Mouse (Mus musculus) spleen, postnatal 14 days (tissue): ENCODE measurements around the gene Csn1s2a.
"Not testable (repeated sequence)": the region's sequence is repeated elsewhere in the genome, so short reads cannot be mapped to it uniquely, and the experiment has no call there.

Experiments
- DNase-seq, 2 experiments: peaks; one replicate each; pipeline ENCODE4 v3.0.0; 2021 to 2022; ENCODE audit warnings: low spot score in 2 of 2

The Csn1s2a gene

GRCm38 (mm10) chr5:87774267-87774666 is at the start of gene Csn1s2a:
Csn1s2a (plus strand) TSS chr5:87774567.
- no peak for DNase-seq

GRCm38 (mm10) chr5:87734821-87735220 is 39.5 kb upstream of the Csn1s2a start:
- DNase-seq: no peak

- DNase-seq: no peak
Observed at GRCm38 (mm10) chr5:87753471-87753870, 20.9 kb upstream of the Csn1s2a start.

- no peak for DNase-seq
Observed at GRCm38 (mm10) chr5:87764546-87764945, 9.8 kb upstream of the Csn1s2a start.

GRCm38 (mm10) chr5:87772151-87772550 is 2.2 kb upstream of the Csn1s2a start:
- not testable (repeated sequence) for DNase-seq

GRCm38 (mm10) chr5:87782731-87783130 is 8.4 kb downstream of the Csn1s2a start:
- DNase-seq: no peak

GRCm38 (mm10) chr5:87807782-87808181 is 33.4 kb downstream of the Csn1s2a start, which contains the start of gene Csn1s2b:
Csn1s2b (plus strand) TSS chr5:87808082.
- no peak for DNase-seq

- DNase-seq: no peak
Observed at GRCm38 (mm10) chr5:87809253-87809652, 34.9 kb downstream of the Csn1s2a start.

GRCm38 (mm10) chr5:87825386-87825785 is 51.0 kb downstream of the Csn1s2a start, which contains the start of gene Prr27:
Prr27 (plus strand) TSS chr5:87825686.
- DNase-seq: no peak
